Mouse (Mus musculus) heart, adult 18-20 months (tissue): Measurements from ENCODE around the gene Harbi1. TPM values are rescaled to one million over a fixed set of nuclear protein-coding genes. Genes with fewer than 3 reads are reported as not detected.

Experiments used
- DNase-seq, 2 experiments: peaks; one replicate each; pipeline ENCODE4 v3.0.0; 2021 to 2022; ENCODE audit warnings: mixed read lengths in 1 of 2
- long read RNA-seq, 2 experiments: library from polyadenylated mRNA; stranded (forward); transcript quantifications; one replicate each; pipeline ENCODE4 v2.0.0; 2021
- total RNA-seq, 2 experiments: library from RNA; stranded (reverse); gene quantifications; 2 replicates each; pipeline ENCODE4 v1.2.3; 2021

Harbi1 gene
- 1 to 10 TPM; 8.0 to 8.4 TPM for total RNA-seq
- long read RNA-seq, experiment 1, transcript Harbi1-201 (3 exons, 2,308 nt), result major isoform, 5 of 11 reads
- long read RNA-seq, experiment 1, partial matches to known transcripts, result 0 of 11 reads
- long read RNA-seq, experiment 1, other reads (novel, unspliced or antisense), result 6 of 11 reads
- long read RNA-seq, experiment 2, partial matches to known transcripts, result 9 of 12 reads
- long read RNA-seq, experiment 2, other reads (novel, unspliced or antisense), result 2 of 12 reads

DNA sequence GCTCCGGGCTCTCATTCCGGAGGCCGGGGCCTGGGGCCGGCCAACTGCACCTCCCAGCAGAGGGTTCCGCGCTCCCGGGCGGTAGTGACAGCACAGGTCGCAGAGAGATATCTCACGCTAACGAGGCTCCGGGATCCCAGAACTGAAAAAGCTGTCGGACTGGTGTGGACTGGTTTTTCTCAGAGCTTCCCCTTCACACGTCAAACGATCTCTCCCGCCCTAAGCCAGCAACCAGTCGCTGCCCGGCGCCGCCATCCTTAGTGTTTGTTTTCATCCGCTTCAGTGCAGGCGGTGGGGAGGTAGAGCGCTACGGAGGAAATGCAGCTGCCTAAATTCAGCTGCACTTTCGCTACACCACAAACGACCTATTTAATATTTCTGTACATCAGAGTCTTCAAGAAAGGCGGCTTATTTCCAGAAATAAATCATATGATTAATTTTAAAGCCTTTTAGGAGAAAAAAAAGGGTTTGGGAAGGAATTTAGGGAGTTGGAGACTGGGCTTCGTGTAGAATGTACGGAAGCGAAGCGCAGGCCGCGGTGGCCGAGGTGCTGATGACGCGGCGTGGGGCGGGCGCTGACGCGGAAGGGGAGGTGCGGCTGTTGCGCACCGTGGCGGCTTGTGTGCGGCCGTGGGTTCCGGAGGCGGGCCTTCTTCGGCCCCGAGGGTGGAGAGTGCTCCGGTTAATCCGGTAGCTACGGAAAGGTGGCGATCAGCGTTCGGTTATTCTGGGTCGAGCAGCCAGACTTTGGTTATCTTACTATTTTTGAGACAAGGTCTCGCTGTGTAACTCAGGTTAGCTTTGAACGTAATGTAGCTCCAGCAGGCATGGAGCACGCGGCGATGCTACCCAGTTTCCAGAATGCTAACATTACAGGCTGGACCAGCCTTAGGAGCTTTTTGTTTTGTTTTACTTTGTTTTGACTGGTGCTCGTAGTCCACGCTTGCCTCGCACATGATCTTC, at the start of gene Harbi1, which contains the start of gene Atg13:
TSS of gene Harbi1 (plus strand) at position 581 of the 963 bp plus-strand sequence.
TSS of gene Atg13 (minus strand) at position 305 of the 963 bp plus-strand sequence.
- peak; percentile 94 to 95 for DNase-seq

GRCm38 (mm10) chr2:91660981-91661380, 49.7 kb upstream of the Harbi1 start:
- DNase-seq, result no peak

GRCm38 (mm10) chr2:91664780-91665179, 45.9 kb upstream of the Harbi1 start:
- DNase-seq, result no peak

DNA sequence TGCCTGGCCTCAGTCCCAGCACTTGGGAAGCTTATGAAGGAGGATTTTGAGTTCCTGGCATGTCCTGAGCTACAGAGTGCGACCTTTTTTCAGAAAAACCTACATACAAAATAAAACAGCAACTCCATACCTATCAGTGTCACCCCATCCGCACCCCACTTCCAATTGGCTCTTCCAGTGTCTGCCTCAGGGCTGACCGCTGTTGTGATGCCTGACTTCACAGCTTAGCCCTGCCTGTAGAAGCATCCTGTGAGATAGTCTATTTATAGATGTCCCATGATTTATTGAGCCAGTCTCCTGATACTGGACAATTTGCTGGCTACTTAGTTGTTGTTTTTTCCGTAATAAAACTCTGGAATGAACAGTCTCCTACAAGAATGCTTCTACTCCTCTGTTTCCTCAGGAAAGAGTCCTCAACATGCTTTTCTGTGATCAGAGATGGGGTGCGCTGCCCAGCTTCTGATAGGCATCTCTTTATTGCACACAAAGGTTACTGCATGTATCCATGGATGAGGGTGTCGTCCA, 44.2 kb upstream of the Harbi1 start:
- DNase-seq, result no peak

GRCm38 (mm10) chr2:91667747-91668146, 42.9 kb upstream of the Harbi1 start:
- no peak for DNase-seq

- DNase-seq, result no peak
Observed at GRCm38 (mm10) chr2:91669326-91669725, 41.3 kb upstream of the Harbi1 start.

DNA sequence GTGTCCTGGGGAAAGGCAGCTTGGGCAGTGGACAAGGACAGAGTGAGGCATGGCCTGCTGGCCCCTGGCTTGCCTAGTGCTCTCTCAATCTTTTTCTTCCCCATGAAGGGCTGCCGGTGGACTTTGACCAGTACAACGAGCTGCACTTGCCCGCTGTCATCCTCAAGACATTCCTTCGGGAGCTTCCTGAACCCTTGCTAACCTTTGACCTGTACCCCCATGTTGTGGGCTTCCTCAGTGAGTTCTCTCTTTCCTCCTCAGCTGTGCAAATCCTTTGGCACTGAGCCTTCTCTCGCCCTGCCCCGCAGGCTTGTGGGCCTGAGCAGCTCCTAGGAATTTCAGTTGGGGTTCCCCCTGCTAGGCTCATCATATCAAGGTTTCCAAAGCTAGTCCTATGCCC, 40.6 kb upstream of the Harbi1 start:
- DNase-seq, result no peak

- DNase-seq, result peak in 1 of 2 experiments; percentile 34
Observed at GRCm38 (mm10) chr2:91673587-91673986, 37.1 kb upstream of the Harbi1 start.

GRCm38 (mm10) chr2:91674895-91675294, 35.8 kb upstream of the Harbi1 start:
- DNase-seq, result no peak

GRCm38 (mm10) chr2:91676420-91676819, 34.2 kb upstream of the Harbi1 start:
- no peak for DNase-seq

DNA sequence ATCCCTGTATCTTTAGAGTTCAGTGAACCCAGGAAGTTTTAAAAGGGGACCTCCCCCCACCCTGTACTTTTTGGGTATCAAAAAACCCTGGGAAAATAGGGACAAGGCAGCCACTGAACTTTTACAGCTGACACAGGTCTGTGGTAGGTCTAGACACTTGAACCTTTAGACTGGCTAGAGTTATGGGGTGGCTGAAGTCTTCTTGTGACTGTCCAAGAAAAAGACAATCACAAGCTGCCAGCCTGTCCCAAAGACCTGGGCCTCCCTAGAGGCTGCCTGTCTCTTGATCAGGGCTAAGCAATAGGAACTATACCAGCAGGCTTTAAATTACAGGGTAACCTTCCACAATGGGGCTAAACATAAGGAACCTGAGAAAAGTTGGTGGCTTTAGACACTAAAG, 33.7 kb upstream of the Harbi1 start:
- DNase-seq, result no peak

GRCm38 (mm10) chr2:91682850-91683249, 27.8 kb upstream of the Harbi1 start:
- peak; percentile 45 to 66 for DNase-seq

- DNase-seq, result no peak
Observed at GRCm38 (mm10) chr2:91683919-91684318, 26.7 kb upstream of the Harbi1 start.

- DNase-seq, result peak; percentile 78 to 83
Observed at GRCm38 (mm10) chr2:91689452-91689851, 21.2 kb upstream of the Harbi1 start.

DNA sequence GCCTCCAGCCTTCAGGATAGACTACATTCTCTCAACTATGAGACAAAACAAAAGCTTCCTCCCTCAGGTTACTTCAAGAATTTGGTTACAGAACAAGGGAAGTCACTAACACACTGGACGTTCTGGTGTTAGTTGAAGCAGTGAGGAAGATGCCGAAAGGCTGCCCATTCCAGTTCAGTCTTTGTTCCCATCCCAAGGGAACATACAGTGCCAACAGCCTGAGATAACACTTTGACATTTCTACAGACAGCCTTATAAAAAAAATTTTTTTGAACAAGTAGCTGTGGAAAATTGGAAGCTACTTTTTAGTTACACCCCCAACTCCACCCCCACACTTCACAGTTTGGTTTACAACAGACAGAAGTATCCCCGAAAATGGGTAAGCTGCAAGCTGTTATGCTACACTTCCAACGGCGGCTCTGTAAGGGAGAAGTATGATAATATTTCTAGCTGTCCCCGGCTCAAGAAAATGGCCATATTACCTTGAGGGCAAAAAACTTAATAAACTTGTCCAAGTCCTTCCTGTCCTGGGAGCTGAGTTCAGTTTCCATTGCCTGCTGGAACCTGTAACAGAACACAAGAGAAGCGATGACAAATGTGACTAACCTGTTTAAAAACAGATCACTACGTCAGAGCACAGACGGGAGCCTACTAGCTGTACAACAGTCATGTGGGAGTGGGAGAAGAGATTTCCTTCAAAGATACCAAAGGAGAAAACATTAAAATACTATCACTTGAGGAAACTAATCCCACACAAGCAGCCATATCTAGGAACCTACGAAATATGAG, 15.0 kb upstream of the Harbi1 start:
- peak; percentile 46 to 48 for DNase-seq

- DNase-seq, result peak; percentile 20 to 43
Observed at GRCm38 (mm10) chr2:91696225-91696590, 14.4 kb upstream of the Harbi1 start.

- peak; percentile 14 to 29 for DNase-seq
Observed at GRCm38 (mm10) chr2:91699225-91699624, 11.4 kb upstream of the Harbi1 start.

GRCm38 (mm10) chr2:91701366-91701765, 9.3 kb upstream of the Harbi1 start:
- no peak for DNase-seq

DNA sequence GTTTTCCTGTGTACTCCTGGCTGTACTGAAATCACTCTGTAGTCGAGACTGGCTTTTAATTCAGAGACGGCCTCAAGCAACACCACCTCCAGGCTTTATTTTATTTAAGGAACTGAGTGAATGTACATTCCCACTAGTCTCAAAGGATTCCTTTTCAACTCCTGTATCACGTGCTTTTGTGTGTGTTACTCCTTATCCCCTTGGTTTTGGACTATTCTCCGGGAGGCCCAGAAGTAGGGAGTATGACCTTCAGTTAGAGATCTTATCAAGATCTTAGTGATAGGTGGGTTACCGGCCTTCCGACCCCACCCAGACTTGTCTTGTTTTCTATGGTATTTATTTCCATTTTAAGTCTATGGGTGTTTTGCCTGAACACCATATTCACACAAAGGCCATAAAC, 4.9 kb upstream of the Harbi1 start:
- no peak for DNase-seq

DNA sequence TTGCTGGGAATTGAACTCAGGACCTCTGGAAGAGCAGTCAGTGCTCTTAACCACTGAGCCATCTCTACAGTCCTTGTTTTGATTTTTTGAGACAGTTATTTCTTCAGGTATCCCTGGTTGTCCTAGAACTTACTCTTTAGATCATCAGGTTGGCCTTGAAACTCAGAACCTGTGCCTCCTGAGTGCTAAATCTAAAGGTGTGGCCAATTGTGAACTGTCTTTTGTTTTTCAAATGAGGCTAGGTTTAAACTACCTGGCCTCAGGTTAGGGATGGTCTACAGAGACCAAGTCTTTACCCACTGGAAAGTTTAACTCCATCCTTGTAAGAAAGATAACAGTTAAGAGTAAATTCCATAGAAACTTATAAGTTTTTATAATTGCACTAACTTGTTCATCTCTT, 4.2 kb upstream of the Harbi1 start:
- no peak for DNase-seq

- no peak for DNase-seq
Observed at GRCm38 (mm10) chr2:91708361-91708760, 2.3 kb upstream of the Harbi1 start.

DNA sequence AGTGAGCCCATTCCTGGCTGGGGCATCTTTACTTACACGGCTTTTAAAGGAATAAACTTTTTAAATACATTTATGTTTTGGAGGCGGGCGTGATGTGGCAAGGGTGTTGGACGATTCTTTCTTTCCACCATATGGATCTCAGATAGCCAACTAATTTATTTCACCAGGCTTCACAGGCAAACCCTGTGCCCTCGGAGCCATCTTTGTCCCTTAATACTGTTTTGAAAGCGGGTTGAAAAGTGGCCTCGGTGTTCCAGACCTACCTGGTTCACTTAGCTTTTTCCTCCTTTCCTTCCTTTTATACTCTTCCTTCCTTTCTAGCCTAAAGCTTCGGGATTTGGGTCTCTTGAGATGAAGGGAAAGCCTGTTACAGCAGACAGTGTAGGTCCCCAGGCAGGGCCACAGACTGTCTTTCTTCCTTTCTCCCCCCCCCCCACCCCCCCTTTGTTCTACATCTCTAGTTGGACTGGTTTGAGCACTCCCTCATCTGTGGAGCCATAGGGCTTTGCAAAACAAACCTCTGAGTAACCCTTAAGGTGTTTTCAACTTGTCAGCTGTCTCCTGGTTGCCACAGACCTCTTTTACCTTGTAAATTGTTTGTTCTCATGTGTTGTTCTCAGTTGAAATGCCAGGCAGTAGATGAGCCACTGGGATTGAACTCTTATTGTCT, 739 bp downstream of the Harbi1 start:
- DNase-seq, result no peak
